Mouse (Mus musculus): ENCODE data around the gene Crhr2. TPM values are rescaled to one million over a fixed set of nuclear protein-coding genes. Genes with fewer than 3 reads are reported as not detected.
A peak's percentile ranks its signal among the peaks of the same experiment; 100 is the strongest.

Crhr2 gene
- total RNA-seq, 2 experiments from 2014 or later, result not detected

DNA sequence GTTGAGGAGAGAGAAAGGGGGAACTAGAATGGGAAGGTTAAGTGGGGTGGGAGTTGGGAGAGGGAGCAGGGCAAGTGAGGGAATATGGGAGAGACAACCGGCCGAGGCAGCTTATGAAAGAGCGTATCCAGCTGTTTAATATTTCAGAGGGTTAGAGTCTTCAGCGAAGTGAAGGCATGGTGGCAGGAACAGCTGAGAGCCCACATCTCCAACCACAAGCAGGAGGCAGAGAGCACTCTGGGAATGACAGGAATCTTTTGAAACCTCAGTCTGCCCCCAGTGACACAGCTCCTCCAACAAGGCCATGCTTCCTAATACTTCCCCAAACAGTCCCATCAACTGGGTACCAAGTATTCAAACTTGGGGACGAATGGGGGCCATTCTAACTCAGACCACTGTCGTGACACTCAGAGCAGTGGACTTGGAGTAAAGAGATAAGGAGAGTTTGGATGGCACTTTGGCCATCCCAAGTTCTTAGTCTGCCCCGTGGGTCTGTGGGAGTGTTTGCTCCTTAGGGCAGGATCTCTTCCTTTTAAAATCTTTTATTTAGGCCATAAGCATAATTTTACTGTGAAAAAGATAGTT is 72.5 kb downstream of the Crhr2 start:
- ATAC-seq (replicated peaks; ENCODE audit: poor library complexity, severe bottlenecking), result no peak

- no peak for ATAC-seq (replicated peaks; ENCODE audit: poor library complexity, severe bottlenecking)
These were observed 75.4 kb downstream of the Crhr2 start for GRCm38 (mm10) chr6:55057427-55057826.

DNA sequence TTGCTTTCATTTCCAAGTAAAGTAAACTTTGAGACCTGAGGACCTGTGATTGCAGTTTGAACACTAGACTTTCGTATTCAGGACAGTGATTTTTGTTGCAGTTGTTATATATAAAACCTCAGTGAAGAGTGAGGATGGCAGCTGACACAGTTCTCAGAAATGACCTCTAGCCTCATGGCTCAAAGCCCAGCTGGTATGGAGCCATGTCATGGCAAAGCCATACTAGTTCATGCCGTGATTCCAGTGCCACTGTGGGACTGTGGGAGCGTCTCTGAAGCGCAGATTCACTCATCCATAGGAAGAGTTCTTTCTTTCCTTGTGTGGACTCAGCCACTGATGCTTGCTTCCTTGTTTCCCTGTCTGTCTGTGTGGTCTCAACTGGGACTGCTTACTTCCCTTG is 78.3 kb downstream of the Crhr2 start:
- ATAC-seq (replicated peaks; ENCODE audit: poor library complexity, severe bottlenecking), result no peak

GRCm38 (mm10) chr6:55049186-55049585 is 83.6 kb downstream of the Crhr2 start:
- no peak for ATAC-seq (replicated peaks; ENCODE audit: poor library complexity, severe bottlenecking)

- 0 out of 2 replicates have a peak, but pooled peaks have one; percentile 3 for ATAC-seq (replicated peaks; ENCODE audit: poor library complexity, severe bottlenecking)
These were observed 87.5 kb downstream of the Crhr2 start for GRCm38 (mm10) chr6:55045326-55045725.

DNA sequence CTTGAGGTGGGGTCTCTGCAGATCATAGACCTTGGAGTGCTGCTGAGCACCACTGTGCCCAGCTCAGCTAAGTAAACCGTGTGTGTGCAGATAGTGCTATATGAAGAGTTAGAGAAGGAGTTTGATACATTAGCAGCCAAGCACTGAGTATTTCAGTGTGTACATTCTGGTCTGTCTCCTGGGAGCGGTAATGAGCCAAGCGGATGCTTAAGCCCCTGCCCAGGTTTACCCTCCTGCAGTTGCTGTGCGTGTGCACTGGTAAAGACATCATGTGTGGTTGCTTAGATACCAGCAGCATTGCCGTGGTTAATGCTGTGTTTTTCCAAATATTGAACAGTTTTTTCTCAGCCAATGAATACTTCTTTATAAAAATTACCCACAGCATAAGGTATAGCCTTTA is 88.3 kb downstream of the Crhr2 start:
- ATAC-seq (replicated peaks; ENCODE audit: poor library complexity, severe bottlenecking), result no peak

GRCm38 (mm10) chr6:55043206-55043605 is 89.6 kb downstream of the Crhr2 start:
- no peak for ATAC-seq (replicated peaks; ENCODE audit: poor library complexity, severe bottlenecking)

Other genes starting within 250 kb of the Crhr2 start
- gene Nod1, start 160.4 kb downstream of the Crhr2 start, total RNA-seq (2014; fragmentation: Nextera tagmentation), result 5.4 and 7.8 TPM in 2 replicates
- gene Nod1, start 160.4 kb downstream of the Crhr2 start, total RNA-seq (2017), result 5.5 and 7.2 TPM in 2 replicates
- gene Ggct, start 140.1 kb downstream of the Crhr2 start, total RNA-seq (2014; fragmentation: Nextera tagmentation), result 12.8 and 18.7 TPM in 2 replicates
- gene Ggct, start 140.1 kb downstream of the Crhr2 start, total RNA-seq (2017), result 39.6 and 41.1 TPM in 2 replicates
- 72.5 and 76.4 TPM in 2 replicates for gene Gars, start 95.0 kb downstream of the Crhr2 start, total RNA-seq (2014; fragmentation: Nextera tagmentation)
- gene Gars, start 95.0 kb downstream of the Crhr2 start, total RNA-seq (2017), result 114 and 122 TPM in 2 replicates
- not detected in 2 replicates for gene Inmt, start 42.0 kb upstream of the Crhr2 start, total RNA-seq (2014; fragmentation: Nextera tagmentation)
- gene Inmt, start 42.0 kb upstream of the Crhr2 start, total RNA-seq (2017), result not detected in 2 replicates
- 0.99 and 3.3 TPM in 2 replicates for gene Mindy4, start 70.4 kb upstream of the Crhr2 start, total RNA-seq (2014; fragmentation: Nextera tagmentation)
- gene Mindy4, start 70.4 kb upstream of the Crhr2 start, total RNA-seq (2017), result 2.4 and 3.1 TPM in 2 replicates
- gene Aqp1, start 203.4 kb upstream of the Crhr2 start, total RNA-seq (2014; fragmentation: Nextera tagmentation), result 0.45 and 1.1 TPM in 2 replicates
- gene Aqp1, start 203.4 kb upstream of the Crhr2 start, total RNA-seq (2017), result 1.8 and 3.4 TPM in 2 replicates
- gene Ghrhr, start 243.3 kb upstream of the Crhr2 start, total RNA-seq (2014; fragmentation: Nextera tagmentation), result not detected in 2 replicates
- not detected in 2 replicates for gene Ghrhr, start 243.3 kb upstream of the Crhr2 start, total RNA-seq (2017)

Measured in granulocyte monocyte progenitor cell, adult 5-6 weeks (primary cell).